Mouse (Mus musculus) splenic B cell, adult 2 months (primary cell): Measurements from ENCODE around the gene Rin1.

Experiments
- DNase-seq: peaks from one replicate; pipeline ENCODE4 v3.0.0-alpha.2; 2011; ENCODE audit warnings: low read depth, low spot score
- H3K27me3 ChIP-seq: 2 replicates; pipeline ENCODE4 v1.6.1; 2012; ENCODE audit warnings: mild to moderate bottlenecking, low read length, moderate library complexity, mixed read lengths; ENCODE audit not compliant: control insufficient read depth, poor library complexity, insufficient read depth, severe bottlenecking
- H3K36me3 ChIP-seq: 2 replicates; pipeline ENCODE4 v1.6.1; 2012; ENCODE audit warnings: mild to moderate bottlenecking, low read length, moderate library complexity, mixed read lengths; ENCODE audit not compliant: control insufficient read depth, poor library complexity, insufficient read depth, severe bottlenecking

Rin1 gene

DNA sequence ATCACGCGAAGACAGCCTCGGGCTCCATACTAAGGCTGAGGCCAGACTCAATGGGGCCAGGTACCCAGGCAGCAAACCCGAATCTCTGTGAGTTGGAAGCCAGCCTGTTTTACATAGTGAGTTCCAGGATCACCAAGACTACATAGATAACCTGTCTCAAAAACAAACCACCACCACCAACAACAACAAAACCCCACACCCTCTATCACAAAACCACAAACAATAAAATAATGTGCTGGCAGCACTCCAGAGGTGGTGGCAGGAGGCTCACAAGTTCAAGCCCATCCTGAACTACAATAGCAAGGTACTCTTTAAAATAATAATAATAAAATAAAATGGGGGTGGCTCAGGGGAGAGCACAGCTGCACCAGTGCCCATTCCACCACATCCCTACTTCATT lies 13.7 kb upstream of the Rin1 start:
- Histone ChIP-seq H3K36me3 (no peaks in the 10 kb centered on the region), H3K27me3 (no peaks in the 10 kb centered on the region)
- DNase-seq = no peak

GRCm38 (mm10) chr19:5037678-5038571 lies 12.4 kb upstream of the Rin1 start:
- no peaks in the 10 kb centered on the region for H3K27me3 ChIP-seq
- peak; percentile 49 for DNase-seq
- H3K36me3 ChIP-seq = no peaks in the 10 kb centered on the region

- H3K36me3 ChIP-seq = no peaks in the 10 kb centered on the region
- DNase-seq = peak; percentile 89
- H3K27me3 ChIP-seq = no peaks in the 10 kb centered on the region
Observed at GRCm38 (mm10) chr19:5038709-5039156, 11.5 kb upstream of the Rin1 start, which contains the start of the genes B4gat1 and AC124502.3. TSS of gene B4gat1 (plus strand) at chr19:5038826. TSS of gene AC124502.3 (plus strand) at chr19:5038891.

- Histone ChIP-seq H3K27me3 (no peaks in the 10 kb centered on the region), H3K36me3 (no peaks in the 10 kb centered on the region)
- DNase-seq = no peak
Observed at GRCm38 (mm10) chr19:5039301-5040114, 10.8 kb upstream of the Rin1 start.

DNA sequence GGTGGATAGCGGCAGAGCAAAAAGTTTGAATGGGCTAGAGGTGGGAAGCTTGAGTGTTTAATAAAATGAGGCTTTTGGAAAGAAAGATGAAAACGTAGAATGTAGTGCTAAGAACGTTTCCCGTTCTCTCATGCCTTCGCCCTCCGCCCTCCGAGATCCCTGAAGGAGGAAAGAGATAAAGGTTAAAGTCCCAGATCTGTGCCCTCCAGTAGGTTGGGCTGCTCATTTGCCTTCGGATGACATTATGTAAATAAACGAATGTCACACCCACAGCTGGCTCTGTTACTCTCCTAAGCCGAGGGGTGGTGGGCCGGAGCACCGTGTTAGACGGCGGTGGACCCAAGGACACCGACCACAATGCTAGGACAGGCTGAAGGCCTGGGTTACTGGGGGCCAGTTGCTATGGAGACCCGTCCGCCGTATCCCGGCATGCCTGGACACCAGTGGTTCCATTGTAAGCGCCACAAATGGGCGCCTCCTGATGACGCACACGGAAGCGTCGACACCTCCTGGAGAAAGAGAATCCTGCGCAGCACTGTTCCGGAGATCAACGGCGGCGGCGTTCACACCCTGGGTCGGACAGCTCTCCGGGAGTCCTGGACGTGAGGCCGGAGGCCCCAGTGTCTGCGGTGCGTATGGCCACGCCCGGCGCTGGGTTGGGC lies 9.3 kb upstream of the Rin1 start, which contains the start of gene Brms1:
Gene Brms1, plus strand, starts transcription at position 493 of the 662 bp plus-strand sequence.
- H3K27me3 ChIP-seq = no peaks in the 10 kb centered on the region
- peak; percentile 91 for DNase-seq
- peaks cover 3% of the 10 kb centered on the region; the same call in 1 of the 2 replicates for H3K36me3 ChIP-seq

DNA sequence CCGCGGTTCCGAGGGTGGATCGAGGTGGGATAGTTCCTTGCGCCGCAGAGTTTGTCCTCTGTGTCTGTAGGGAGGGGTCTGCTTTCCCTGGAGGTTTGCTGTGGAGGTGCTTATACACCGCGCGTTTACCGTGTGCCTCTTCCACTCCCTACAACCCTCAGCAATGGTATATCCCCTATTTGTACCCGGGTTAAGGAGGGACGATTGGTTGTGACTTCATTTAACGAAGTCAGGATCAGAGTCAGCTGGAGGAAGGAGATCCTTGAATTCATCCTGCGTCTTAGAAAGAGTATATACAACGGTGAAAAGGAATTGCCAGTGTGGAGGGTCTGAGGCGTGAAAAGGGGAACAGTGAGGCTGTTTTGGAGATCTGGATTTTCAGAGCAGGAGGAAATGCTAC lies 8.7 kb upstream of the Rin1 start:
- Histone ChIP-seq H3K27me3 (no peaks in the 10 kb centered on the region), H3K36me3 (peaks cover 5% of the 10 kb centered on the region)
- DNase-seq = no peak

- H3K27me3 ChIP-seq = no peaks in the 10 kb centered on the region
- peaks cover 14% of the 10 kb centered on the region for H3K36me3 ChIP-seq
- DNase-seq = no peak
Observed at GRCm38 (mm10) chr19:5045531-5045930, 4.8 kb upstream of the Rin1 start.

DNA sequence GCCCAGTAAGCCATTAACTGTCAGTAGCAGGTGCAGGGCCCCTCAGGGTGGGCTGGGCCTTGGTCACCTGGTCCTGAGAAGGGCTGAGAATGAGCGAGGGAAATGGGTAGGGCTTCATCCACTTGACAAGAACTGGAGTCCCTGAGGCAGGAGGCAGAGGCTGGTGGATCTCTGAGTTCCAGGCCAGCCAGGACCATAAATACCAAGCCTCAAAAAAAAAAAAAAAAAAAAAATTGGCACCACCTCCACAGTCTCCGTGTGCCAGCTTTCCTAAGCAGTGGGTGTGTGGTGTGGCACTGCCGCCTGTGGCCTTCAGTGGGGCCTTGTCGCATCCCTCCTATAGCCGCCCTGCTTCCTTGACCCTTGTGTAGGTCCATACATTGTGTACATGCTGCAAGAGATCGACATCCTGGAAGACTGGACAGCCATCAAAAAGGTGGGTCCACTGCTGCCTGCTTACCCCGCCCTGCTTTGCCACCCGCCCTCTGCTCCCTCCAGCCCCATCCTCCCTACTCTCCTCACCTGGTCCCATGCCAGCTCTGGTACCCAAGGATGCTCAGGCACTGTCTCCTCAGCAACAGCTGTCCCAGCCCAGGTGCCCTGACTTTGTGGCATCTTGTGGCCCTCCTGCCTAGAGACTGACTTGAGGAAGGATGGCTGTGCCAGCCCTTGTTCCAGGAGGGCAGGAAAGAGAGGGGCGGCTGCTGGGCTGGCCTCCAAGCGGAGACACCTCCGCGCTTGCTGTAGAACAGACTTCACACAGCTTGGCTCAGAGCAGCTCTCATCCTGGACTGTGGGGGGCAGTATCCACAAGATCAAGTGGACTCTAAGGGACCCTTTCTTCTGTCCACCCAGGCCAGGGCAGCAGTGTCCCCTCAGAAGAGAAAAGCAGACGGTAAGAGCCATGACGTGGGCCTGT lies 1.9 kb upstream of the Rin1 start:
- no peak for DNase-seq
- peaks cover 14% of the 10 kb centered on the region for H3K36me3 ChIP-seq
- H3K27me3 ChIP-seq = no peaks in the 10 kb centered on the region

DNA sequence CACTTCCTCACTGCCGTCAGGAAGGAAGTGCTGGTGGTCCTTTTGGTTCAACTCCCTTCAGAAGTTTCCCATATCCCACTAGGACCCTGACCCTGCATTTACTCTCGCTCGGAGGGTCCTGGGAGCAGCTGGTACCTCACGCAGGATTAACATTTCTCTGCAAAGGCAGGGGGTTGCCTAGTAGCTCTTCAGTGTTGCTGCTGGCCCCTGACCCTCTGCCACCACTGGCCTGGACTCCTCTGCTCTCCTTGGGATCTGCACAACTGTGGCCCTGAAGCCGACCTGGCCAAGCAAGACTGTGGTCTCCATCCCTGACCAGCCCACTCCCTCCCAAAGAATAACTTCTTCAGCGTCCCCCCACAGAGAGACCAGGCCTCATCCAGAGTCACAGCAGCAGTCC lies 956 bp upstream of the Rin1 start:
- no peak for DNase-seq
- H3K27me3 ChIP-seq = no peaks in the 10 kb centered on the region
- peaks cover 14% of the 10 kb centered on the region for H3K36me3 ChIP-seq

DNA sequence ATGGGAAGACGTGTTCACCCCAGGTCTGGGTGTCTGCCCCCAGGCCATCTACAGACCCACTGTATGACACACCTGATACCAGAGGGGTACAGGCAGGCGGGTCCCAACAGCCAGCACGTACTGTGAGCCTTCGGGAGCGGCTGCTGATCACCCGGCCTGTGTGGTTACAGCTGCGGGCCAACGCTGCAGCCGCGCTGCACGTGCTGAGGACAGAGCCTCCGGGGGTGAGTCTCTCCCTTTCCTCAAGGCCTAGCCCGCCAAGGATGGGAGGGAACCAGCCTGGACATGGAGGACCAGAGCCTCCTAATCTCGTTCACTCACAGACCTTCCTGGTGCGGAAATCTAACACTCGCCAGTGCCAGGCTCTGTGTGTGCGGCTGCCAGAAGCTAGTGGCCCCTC lies 750 bp downstream of the Rin1 start:
- no peak for DNase-seq
- Histone ChIP-seq H3K36me3 (peaks cover 10% of the 10 kb centered on the region), H3K27me3 (no peaks in the 10 kb centered on the region)

GRCm38 (mm10) chr19:5051515-5051914 lies 1.2 kb downstream of the Rin1 start:
- no peak for DNase-seq
- H3K27me3 ChIP-seq = no peaks in the 10 kb centered on the region
- peaks cover 9% of the 10 kb centered on the region for H3K36me3 ChIP-seq

GRCm38 (mm10) chr19:5052166-5052822 lies 2.0 kb downstream of the Rin1 start:
- peaks cover 4% of the 10 kb centered on the region; the same call in 1 of the 2 replicates for H3K36me3 ChIP-seq
- DNase-seq = no peak
- H3K27me3 ChIP-seq = no peaks in the 10 kb centered on the region

- Histone ChIP-seq H3K36me3 (no peaks in the 10 kb centered on the region), H3K27me3 (no peaks in the 10 kb centered on the region)
- DNase-seq = no peak
Observed at GRCm38 (mm10) chr19:5052853-5053252, 2.6 kb downstream of the Rin1 start.
